Mouse (Mus musculus) regulatory T cell (primary cell): Measurements from ENCODE around the gene Ggcx.

Source experiments
- in situ Hi-C: fragments of 300-600 bp; cut with MboI, MseI; formaldehyde crosslinking; loops from one replicate; pipeline ENCODE4 v1.15.1; 2025; ENCODE audit warnings: high pct_unique_total_duplicates

Gene Ggcx

DNA sequence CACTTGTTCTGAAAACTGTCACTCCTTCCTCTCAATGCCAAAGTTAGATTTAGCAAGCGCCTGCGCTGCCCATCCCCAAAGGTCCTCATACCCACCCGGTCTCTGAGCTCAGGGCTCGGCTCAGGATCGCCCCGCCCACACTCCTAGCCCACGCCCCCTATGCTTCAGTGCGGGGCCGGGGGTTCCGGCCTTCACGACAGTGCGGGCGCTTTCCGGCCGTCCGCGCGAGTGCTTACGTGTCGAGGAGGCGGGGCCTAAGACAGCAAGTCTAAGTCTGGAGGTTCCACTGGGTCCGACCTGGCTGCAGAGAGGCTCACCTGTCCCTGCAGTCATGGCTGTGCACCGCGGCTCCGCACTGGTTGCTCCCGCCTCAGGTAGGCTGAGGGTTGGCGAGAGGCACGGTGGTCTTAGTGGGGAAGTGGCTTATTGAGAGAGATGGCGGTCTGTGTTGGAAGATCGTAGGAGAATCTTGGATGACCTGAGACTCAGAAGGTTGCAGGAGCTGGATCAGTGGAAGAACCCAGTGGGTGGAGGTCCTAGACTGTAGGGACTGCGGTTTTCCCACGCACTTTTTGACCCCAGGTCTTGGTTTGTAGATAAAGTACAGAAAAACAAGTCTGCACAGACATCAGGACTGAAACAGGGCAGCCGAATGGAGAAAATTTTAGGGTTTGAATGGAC lies at the start of gene Ggcx:
TSS of gene Ggcx (plus strand) at position 233 of the 681 bp plus-strand sequence.
- in situ Hi-C loops: no loop called here

DNA sequence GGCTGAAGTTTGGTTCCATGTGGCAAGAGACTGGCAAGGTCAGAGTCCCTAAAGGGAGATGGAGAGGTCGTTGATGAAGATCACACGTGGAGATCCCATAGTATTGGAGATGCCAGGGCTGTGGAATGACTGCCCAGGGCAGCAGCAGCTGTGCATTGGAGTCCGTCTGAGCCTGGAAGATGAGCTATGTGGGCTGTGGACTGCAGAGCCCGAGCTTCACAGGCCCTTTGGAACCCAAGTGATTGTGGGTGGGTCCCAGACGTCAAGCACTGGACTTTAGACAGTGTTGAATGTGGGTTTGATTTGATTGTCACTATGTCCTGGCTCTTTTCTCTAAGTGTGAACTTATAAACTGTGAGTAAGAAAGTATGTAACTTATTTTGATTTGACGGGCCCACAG lies 49.1 kb upstream of the Ggcx start:
- in situ Hi-C loops: no loop called here

DNA sequence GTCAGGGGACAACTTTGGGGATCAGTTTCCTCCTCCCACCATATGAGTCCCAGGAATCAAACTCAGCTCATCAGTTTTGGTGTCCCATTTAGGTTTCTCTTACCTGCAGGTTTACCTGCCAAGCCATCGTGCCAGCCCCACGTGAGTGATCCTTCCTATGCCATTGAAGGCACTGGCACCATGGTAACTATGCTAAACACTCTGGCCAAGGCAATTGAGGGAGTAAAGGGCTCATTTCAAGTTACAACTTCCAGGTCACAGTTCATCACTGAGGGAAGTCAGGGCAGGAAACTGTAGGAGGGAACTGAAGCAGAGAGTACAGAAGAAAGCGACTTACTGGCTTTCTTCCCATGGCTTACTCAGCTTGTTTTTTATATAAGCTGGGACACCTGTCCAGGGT lies 47.8 kb upstream of the Ggcx start:
- in situ Hi-C loops: no loop called here

DNA sequence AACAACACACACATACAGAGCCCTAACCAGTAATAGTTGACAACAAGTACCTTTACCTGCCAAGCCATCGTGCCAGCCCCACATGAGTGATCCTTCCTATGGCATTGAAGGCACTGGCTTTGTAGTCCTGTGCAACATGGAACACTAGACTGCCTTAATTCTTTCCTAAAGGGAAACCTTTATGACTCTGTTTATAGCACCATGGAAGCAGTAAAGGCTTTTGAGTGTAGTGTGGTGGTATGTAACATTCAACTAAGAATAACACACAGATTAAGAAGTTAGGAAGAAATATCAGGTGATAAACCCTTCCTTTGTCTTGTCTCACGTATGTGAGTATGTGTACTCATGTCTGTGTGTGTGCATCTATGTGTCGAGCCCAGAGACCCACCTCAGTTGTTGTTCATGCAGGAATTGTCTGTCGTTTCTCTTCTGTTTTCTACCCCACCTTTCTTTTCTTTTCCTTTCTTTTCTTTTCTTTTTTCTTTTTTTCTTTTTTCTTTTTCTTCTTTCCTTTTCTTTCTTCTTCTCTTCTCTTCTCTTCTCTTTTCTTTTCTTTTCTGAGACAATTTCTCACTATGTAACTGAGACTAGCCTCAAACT lies 47.2 kb upstream of the Ggcx start, which contains the start of gene Rnf181:
TSS of gene Rnf181 (minus strand) at position 113 of the 600 bp plus-strand sequence.
- in situ Hi-C loops: no loop called here

DNA sequence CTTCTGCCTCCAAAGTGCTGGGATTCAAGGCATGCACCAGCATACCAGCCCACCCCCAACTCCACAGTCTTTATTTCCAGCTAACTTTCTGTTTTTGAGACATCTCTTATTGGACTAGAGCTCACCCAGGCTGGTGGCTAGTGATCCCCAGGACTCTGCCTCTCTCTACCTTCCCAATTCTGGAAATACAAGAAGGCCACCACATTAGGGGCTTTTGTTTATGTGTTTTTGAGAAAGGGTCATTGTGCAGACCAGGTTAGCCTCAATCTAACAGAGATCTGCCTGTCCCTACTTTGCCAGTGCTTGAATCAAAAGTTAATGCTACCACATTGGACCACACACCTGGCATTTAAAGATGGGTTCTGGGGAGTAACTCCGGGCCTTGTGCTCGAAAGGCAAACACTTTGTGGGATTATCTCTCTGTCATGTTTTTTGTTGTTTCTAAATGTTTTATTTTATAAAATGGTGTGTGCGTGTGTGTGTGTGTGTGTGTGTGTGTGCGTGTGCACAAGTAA lies 46.6 kb upstream of the Ggcx start:
- in situ Hi-C loops: no loop called here

DNA sequence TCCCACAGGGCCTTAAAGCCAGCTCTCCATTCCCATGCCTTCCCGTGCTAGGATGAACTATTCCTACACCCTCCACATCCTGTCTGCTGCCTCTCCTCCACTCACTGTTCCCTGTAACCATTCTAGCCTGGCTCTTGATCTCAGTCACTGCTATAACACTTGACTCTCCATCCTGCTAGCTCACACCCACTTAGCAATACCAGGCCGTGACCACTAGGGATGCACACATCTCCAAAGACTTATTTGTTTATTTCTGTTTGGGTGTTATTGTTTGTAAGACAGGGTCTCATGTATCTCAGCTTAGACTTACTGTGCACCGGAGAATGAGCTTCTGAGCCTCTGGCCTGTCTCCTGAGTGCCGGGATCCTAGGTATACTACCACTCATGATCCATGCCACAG lies 44.6 kb upstream of the Ggcx start:
- in situ Hi-C loops: no loop called here

DNA sequence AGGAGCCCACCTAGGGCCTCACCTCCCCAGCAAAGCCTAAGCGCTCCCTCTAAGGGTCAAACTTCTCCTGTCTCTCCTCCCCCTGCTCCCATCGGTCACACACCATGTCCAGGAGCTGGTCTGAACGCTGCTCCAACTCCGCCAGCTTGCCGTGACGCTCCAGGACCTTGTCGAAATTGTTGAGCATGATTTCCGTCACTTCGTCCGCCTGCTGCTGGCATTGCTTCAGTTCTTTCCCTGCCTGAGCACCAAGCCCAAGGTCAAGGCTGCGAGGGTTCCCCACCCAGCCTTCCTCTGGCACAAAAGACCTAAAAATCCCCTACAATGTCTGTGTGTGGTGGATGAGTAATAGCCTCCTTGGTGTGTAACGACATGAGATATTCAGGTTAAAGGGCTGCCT lies 44.0 kb upstream of the Ggcx start:
- in situ Hi-C loops: no loop called here

DNA sequence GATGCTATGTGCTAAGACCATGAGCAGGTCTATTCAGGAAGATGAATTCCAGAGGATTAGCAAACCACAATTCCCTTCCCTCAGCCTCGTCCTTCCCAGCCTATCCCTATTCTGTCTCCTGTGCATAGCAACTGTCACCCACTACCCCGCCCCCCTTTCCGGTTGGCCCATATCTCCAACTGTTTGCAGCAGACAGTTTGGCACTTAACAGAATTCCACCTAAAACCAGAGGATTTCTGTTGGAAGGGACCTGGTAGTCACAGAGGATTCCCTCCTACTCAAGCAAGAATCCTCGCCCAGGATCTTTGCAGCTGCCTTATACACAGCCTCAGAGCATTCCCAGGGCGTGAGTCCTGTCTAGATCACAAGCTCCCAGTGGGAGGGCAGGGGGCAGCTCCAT lies 43.0 kb upstream of the Ggcx start:
- in situ Hi-C loops: no loop called here

DNA sequence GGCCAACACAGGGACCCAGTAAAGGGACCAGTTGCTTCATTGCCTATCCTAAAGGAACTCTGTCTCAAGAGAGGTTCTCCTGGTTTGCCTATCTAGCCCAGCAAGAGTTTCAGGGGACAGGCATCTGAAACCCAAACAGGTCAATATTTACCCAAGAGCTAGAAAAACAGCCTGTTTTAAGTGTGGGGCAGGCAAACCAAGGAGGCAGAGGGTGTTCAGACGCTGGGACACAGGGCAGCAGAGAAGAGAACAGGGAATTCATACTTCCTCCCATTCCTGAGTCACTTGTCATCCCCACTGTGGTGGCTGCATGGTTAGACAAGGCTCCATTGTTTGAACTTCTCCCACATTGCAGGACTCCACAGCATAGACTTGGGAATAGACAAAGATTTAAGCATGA lies 42.5 kb upstream of the Ggcx start:
- in situ Hi-C loops: no loop called here

DNA sequence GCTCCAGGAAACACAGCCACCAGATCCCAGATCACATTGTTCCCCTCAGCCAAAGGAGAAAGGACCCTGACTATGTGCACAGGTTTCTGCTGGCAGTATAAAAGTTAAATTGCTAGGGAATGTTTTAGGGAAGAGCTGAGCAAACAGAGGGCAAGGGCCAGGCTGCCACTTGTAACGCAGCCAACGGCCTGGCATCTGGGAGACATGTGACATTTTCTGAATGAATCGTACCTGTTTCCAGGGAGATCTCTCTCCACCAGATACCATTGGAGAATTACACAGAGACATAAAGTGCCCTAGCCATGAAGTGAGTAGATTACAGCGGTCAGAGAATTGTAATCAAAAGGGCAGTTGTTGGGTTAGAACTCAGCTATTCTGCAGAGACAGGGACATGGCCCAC lies 40.9 kb upstream of the Ggcx start:
- in situ Hi-C loops: no loop called here

DNA sequence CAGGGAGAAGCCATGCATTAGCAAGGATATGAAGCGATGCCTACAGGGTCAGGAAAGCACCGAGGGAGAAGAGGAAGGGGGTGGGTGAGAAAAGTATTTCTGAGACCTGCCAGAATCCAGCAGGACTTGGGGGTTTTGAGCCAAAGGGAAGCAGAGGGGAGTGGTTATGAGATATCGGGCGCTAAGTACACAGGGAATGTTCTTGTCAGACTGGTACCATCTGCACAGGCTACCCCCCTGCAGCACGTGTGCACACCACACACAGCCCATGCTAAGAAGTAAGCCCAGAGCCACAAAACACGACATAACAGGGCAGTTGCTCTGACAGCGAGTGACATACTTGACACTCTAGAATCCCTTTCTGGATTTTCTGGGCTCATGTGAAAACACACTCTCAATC lies 39.9 kb upstream of the Ggcx start:
- in situ Hi-C loops: no loop called here

DNA sequence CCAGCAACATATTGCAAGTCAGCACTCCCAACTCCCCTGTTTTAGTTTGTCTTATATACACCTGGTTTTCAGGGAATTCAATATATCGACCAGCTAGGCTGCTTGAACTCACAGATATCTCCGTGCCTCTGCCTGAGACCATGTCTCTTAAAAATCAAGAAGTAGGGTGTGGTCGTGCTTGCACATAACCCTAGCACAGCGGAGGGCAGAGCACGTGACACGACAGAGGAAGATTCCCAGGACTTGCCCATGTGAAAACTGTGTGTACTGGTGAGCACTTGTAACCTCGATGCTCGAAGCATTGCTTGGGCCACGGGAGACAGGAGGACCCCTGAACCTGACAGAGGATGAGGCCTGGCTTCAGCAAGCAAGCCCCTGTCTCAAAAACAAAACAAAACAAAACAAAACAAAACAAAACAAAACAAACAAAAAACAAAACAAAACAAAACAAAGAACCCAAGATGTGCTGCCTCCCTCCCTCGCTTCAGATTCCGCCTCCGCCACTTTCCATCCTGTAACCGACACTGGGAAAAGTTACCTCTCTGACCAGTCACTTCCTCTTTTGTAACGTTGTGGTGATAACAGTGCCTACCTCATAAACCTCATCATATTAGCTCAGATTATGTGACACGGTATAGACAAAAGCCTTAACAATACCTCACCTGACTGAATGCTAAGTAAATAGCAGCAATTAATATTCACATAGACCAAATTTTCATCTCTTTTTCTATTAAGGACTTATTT lies 39.1 kb upstream of the Ggcx start:
- in situ Hi-C loops: no loop called here

DNA sequence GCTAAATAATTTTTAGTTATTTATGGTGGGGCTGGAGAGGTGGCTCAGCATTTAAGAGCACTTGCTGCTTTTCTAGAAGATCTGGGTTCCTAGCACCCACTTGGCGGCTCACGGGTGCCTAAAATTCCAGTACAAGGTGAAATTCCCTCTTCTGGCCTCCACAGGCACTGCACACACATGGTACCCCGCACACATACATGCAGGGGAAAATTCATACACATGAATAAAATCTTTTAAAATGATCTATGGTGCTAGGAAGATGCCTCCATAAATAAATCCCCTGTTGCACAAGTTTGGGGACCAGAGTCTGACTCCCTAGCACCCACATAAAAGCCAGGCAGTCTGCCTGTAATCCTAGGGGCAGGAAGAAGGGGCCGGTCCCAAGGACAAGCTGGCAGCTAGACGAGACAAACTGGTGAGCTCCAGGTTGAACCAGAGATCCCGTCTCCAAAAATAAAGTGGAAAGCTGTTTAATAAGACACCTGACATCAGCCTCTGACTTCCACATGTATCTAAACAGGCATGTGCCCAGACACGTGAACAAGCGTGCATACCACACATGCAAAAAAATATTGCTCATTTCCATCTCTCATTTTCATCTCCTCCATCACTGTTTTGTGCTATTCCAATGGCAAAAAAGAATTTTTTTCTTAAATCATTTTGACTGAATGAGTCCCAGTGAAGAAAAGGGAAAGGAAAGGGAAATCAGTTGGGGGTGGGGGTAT lies 35.4 kb upstream of the Ggcx start:
- in situ Hi-C loops: no loop called here

DNA sequence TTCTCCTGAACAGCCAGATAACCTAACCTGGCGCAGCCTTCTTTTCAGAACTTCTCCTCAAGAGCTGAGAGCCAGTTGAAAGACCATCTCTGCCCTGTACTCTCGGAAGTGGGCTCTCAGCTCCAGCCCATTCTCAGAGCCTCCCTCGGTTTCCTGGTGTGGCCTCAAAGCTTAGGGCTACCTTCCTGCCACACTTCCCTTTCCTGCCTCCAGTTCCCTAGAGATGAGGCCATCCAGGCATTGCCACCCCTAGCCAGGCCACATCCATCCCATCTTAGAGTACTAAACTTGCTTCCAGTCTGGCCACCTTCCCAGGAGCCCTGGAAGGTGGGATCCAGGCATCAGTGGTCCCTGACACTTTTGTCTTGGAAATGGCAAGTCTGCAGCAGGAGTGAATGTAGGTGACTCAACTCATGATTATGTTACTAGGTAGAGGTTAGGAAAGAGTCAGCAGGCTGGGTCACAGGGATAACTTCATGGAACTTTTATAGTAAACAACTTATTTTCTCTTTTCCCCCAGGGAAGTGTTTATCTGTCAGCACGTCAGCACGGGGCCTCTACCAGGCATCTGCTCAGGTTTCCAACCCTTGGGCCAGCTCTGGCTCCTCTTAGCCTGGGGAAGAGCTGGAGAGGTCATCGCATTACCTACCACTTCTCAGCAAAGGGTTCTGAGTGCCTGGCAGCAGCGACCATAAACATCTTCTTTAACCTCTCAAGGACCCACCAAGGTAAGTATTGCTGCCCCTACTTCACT lies 34.6 kb upstream of the Ggcx start:
- in situ Hi-C loops: loop anchor here (5.0 to 10.0 kb wide), 2 partner anchors 32 to 595 kb away; partner anchors contain the start of genes 0610030E20Rik and Usp39

DNA sequence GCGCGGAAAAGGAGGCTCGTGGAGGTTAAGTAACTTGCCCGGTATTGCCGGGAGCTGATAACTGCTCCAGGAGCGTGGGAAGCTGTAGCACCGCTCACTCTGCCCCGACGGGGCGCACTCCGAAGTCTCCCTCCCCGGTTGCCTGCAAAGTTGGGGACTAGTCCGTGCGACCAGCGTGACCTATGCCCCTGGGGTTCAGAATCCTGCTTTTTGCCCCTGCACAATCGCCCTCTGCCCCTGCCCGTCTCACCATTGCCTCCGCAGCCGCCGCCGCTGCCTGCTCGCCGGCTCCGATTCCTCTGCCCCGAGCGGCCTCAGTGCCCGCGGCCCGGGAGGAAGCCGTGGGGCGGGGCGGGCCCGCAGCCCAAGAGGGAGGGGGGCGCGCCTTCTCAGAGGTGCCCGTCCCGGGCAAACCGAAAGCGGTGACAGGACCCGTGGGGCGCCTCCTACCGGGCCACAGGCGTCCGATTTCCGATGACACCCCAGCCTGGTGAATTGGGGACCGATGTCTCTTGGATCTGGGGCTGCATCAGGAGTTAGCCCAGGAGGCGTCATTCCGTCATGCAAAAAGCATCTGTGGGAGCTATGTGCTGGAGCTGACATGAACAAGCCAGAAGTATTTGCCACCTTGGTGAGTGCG lies 33.9 kb upstream of the Ggcx start, which contains the start of gene Vamp5:
TSS of gene Vamp5 (minus strand) at position 338 of the 640 bp plus-strand sequence.
- in situ Hi-C loops: loop anchor here (5.0 to 10.0 kb wide), 2 partner anchors 33 to 595 kb away; partner anchors contain the start of genes 0610030E20Rik and Usp39

DNA sequence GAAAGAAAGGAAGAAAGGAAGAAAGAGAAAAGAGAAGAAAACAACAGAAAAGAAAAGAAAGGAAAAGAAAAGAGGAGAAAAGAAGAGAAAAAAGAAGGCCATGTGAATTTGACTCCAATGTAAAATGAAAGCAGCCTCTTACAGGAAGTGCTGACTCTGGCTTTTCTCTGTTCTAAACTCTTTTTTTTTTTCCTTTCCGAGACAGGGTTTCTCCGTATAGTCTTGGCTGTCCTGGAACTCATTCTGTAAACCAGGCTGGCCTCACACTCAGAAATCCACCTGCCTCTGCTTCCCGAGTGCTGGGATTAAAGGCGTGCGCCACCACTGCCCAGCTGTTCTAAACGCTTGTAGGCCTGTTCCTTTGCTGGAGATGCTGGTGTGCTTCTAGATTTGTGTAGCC lies 31.6 kb upstream of the Ggcx start:
- in situ Hi-C loops: loop anchor here (5.0 to 10.0 kb wide), 2 partner anchors 35 to 592 kb away; partner anchors contain the start of genes 0610030E20Rik and Usp39

DNA sequence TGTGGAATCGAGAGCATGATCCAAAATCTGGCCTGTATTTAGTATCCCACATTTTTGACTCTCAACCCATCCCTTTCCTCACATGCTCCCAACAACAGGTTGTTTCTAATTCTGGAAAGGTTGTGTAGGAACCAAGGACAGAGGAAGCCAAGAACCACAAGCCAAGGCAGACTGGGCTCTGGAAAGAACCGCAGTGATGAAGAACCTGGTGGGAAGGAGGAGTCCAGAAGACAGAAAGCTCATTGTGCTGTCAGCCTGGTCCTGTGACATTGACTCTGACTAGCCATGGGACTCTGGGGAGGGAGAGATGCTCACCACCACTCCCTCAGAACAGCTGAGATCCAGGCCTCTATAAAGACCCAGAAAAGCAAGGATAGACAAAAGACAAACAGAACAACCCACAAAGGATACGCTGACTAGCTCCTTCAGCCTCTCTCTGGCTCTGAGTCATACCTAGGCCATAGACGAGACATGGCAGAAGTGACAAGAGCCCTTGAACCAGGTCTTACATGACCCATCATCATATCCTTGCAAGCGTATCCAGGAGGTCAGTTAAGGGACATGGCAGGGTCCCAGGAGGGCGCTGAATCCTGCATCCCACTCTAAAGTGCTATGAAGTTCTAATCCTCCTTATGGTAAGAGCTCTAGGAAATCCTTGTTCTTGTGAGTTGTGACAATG lies 30.8 kb upstream of the Ggcx start:
- in situ Hi-C loops: loop anchor here (5.0 to 10.0 kb wide), 2 partner anchors 36 to 592 kb away; partner anchors contain the start of genes 0610030E20Rik and Usp39

DNA sequence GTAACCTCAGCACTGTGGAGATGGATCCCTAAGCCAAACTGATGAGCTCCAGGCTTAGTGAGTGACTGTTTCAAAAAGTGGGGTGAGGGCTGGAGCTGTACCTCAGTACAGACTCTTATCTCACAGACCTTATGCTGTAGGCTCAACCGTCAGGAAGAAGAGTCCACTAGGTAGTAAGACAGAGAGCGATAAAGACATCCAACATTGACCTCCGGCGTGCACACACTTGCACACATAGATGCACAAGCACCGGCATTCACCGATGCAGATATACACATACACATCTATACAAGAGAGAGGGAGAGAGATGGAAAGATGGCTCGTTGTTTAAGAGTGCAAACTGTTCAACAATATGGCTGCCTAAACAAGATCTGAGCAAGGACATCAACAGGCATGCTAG lies 30.2 kb upstream of the Ggcx start:
- in situ Hi-C loops: loop anchor here (5.0 to 10.0 kb wide), 2 partner anchors 37 to 591 kb away; partner anchors contain the start of genes 0610030E20Rik and Usp39

DNA sequence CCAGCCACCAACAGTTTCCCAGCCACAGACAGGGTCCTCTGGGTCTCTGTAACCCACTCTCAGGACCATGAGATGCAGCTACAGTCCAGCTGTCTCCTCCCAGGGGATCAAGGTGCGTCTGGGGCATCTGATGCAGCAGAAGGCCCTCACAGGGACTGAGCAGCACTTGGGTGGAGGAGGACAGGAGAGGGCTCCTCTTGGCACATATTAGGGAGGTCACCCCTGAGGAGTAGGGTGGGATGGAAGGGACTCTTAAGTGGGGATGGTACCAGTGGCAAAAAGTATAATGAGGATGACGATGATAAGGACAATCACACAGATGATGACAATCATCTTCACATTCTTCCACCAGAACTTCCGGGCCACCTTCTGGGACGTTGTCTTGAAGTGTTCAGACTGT lies 28.9 kb upstream of the Ggcx start:
- in situ Hi-C loops: loop anchor here (10.0 kb wide), 1 partner anchor 590 kb away; no protein-coding TSS in a partner anchor
